Mouse (Mus musculus) small intestine, adult 2 months (tissue): Measurements from ENCODE around the gene Set.

Experiments used
- CTCF ChIP-seq: fragments of 200-500 bp; IDR thresholded peaks from 2 replicates; pipeline ENCODE4 v1.5.1; 2012; ENCODE audit warnings: low read depth, mild to moderate bottlenecking, control low read depth, inconsistent platforms, low read length, moderate library complexity, mixed read lengths; ENCODE audit not compliant: insufficient replicate concordance, insufficient read length; ENCODE audit errors: extremely low read depth
- POLR2A ChIP-seq: fragments of 200-500 bp; IDR thresholded peaks from 2 replicates; pipeline ENCODE4 v1.6.1; 2012; ENCODE audit warnings: low read depth, mild to moderate bottlenecking, control low read depth, inconsistent platforms, low read length, moderate library complexity

GRCm38 (mm10) chr2:30010840-30011281 is 46.3 kb upstream of the Set start:
- TF ChIP-seq POLR2A = no peak
- no peak for TF ChIP-seq CTCF
